Mouse (Mus musculus): ENCODE data around the gene H2-Ke6. TPM values are rescaled to one million over a fixed set of nuclear protein-coding genes. Genes with fewer than 3 reads are reported as not detected.
"Not testable (repeated sequence)": the region's sequence is repeated elsewhere in the genome, so short reads cannot be mapped to it uniquely, and the experiment has no call there.

Gene H2-Ke6
- polyA plus RNA-seq, 1 experiment from 2014 or later, result 35.5 TPM

GRCm38 (mm10) chr17:34021539-34022413 lies 6.1 kb downstream of the H2-Ke6 start:
- peaks cover 20% of the 10 kb centered on the region for H3K4me1 ChIP-seq (ENCODE audit: control insufficient read depth, insufficient read depth, low read length)
- no peaks in the 10 kb centered on the region for H3K27me3 ChIP-seq (ENCODE audit: control insufficient read depth, insufficient read depth, low read length)
- no peaks in the 10 kb centered on the region; the same call in 1 of the 2 replicates for H3K9me3 ChIP-seq (replicated peaks; ENCODE audit: control insufficient read depth, low read length)
- peaks cover 16% of the 10 kb centered on the region for H3K36me3 ChIP-seq (ENCODE audit: control insufficient read depth, insufficient read depth, low read length)
- H3K4me3 ChIP-seq (ENCODE audit: low read depth, low read length), result no peak overlapping the region
- no peak overlapping the region for H3K27ac ChIP-seq (ENCODE audit: low read depth, low read length)
- WGBS (ENCODE audit: insufficient replicate concordance), result 91% methylated on average over 23 of the region's 23 CpGs
- H3K4me2 ChIP-seq, result no peak overlapping the region
- H3K9ac ChIP-seq (ENCODE audit: low read depth, low read length), result no peak overlapping the region
- no peak for ATAC-seq (replicated peaks; ENCODE audit: insufficient number of reproducible peaks, low FRiP score, low TSS enrichment)

GRCm38 (mm10) chr17:34013436-34013835 lies 14.4 kb downstream of the H2-Ke6 start:
- Histone ChIP-seq H3K36me3 (ENCODE audit: control insufficient read depth, insufficient read depth, low read length) (no peaks in the 10 kb centered on the region), H3K4me2 (no peak overlapping the region), H3K4me1 (ENCODE audit: control insufficient read depth, insufficient read depth, low read length) (no peaks in the 10 kb centered on the region), H3K4me3 (ENCODE audit: low read depth, low read length) (no peak overlapping the region), H3K27me3 (ENCODE audit: control insufficient read depth, insufficient read depth, low read length) (no peaks in the 10 kb centered on the region), H3K9me3 (replicated peaks; ENCODE audit: control insufficient read depth, low read length) (no peaks in the 10 kb centered on the region), H3K9ac (ENCODE audit: low read depth, low read length) (no peak overlapping the region), H3K27ac (ENCODE audit: low read depth, low read length) (no peak overlapping the region)
- 89% methylated on average over 8 of the region's 8 CpGs for WGBS (ENCODE audit: insufficient replicate concordance)
- no peak for ATAC-seq (replicated peaks; ENCODE audit: insufficient number of reproducible peaks, low FRiP score, low TSS enrichment)

- ATAC-seq (replicated peaks; ENCODE audit: insufficient number of reproducible peaks, low FRiP score, low TSS enrichment), result no peak
- no peak overlapping the region for H3K4me2 ChIP-seq
- 53% methylated on average over 5 of the region's 5 CpGs for WGBS (ENCODE audit: insufficient replicate concordance)
Measured at GRCm38 (mm10) chr17:34010156-34010555, 17.7 kb downstream of the H2-Ke6 start.

GRCm38 (mm10) chr17:34006570-34006969 lies 21.3 kb downstream of the H2-Ke6 start:
- no peaks in the 10 kb centered on the region for H3K4me1 ChIP-seq (ENCODE audit: control insufficient read depth, insufficient read depth, low read length)
- no peaks in the 10 kb centered on the region for H3K36me3 ChIP-seq (ENCODE audit: control insufficient read depth, insufficient read depth, low read length)
- no peak overlapping the region for H3K4me3 ChIP-seq (ENCODE audit: low read depth, low read length)
- no peak for ATAC-seq (replicated peaks; ENCODE audit: insufficient number of reproducible peaks, low FRiP score, low TSS enrichment)
- no peak overlapping the region for H3K4me2 ChIP-seq
- peaks cover 7% of the 10 kb centered on the region for H3K27me3 ChIP-seq (ENCODE audit: control insufficient read depth, insufficient read depth, low read length)
- no peak overlapping the region for H3K27ac ChIP-seq (ENCODE audit: low read depth, low read length)
- WGBS (ENCODE audit: insufficient replicate concordance), result 46% methylated on average over 2 of the region's 2 CpGs
- no peaks in the 10 kb centered on the region for H3K9me3 ChIP-seq (replicated peaks; ENCODE audit: control insufficient read depth, low read length)
- H3K9ac ChIP-seq (ENCODE audit: low read depth, low read length), result no peak overlapping the region

More at GRCm38 (mm10) chr17:34010156-34010555, 17.7 kb downstream of the H2-Ke6 start:
- Histone ChIP-seq H3K4me1 (ENCODE audit: control insufficient read depth, insufficient read depth, low read length) (no peaks in the 10 kb centered on the region), H3K9ac (ENCODE audit: low read depth, low read length) (no peak overlapping the region), H3K27ac (ENCODE audit: low read depth, low read length) (no peak overlapping the region), H3K36me3 (ENCODE audit: control insufficient read depth, insufficient read depth, low read length) (no peaks in the 10 kb centered on the region), H3K4me3 (ENCODE audit: low read depth, low read length) (no peak overlapping the region), H3K27me3 (ENCODE audit: control insufficient read depth, insufficient read depth, low read length) (no peaks in the 10 kb centered on the region), H3K9me3 (replicated peaks; ENCODE audit: control insufficient read depth, low read length) (no peaks in the 10 kb centered on the region)

- H3K9ac ChIP-seq (ENCODE audit: low read depth, low read length), result no peak overlapping the region
- H3K4me1 ChIP-seq (ENCODE audit: control insufficient read depth, insufficient read depth, low read length), result no peaks in the 10 kb centered on the region; the same call in 1 of the 2 replicates
- H3K4me2 ChIP-seq, result no peak overlapping the region
- no peaks in the 10 kb centered on the region for H3K9me3 ChIP-seq (replicated peaks; ENCODE audit: control insufficient read depth, low read length)
- H3K4me3 ChIP-seq (ENCODE audit: low read depth, low read length), result no peak overlapping the region
- 3% methylated on average over 5 of the region's 5 CpGs for WGBS (ENCODE audit: insufficient replicate concordance)
- no peaks in the 10 kb centered on the region for H3K36me3 ChIP-seq (ENCODE audit: control insufficient read depth, insufficient read depth, low read length)
- no peak for ATAC-seq (replicated peaks; ENCODE audit: insufficient number of reproducible peaks, low FRiP score, low TSS enrichment)
- H3K27ac ChIP-seq (ENCODE audit: low read depth, low read length), result no peak overlapping the region
- peaks cover 30% of the 10 kb centered on the region for H3K27me3 ChIP-seq (ENCODE audit: control insufficient read depth, insufficient read depth, low read length)
Measured at GRCm38 (mm10) chr17:34003426-34003825, 24.4 kb downstream of the H2-Ke6 start.

GRCm38 (mm10) chr17:34000796-34001195 lies 27.1 kb downstream of the H2-Ke6 start:
- H3K4me2 ChIP-seq; H3K9ac ChIP-seq (ENCODE audit: low read depth, low read length); H3K36me3 ChIP-seq (ENCODE audit: control insufficient read depth, insufficient read depth, low read length); H3K4me1 ChIP-seq (ENCODE audit: control insufficient read depth, insufficient read depth, low read length); H3K9me3 ChIP-seq (replicated peaks; ENCODE audit: control insufficient read depth, low read length); H3K4me3 ChIP-seq (ENCODE audit: low read depth, low read length); ATAC-seq (replicated peaks; ENCODE audit: insufficient number of reproducible peaks, low FRiP score, low TSS enrichment); H3K27ac ChIP-seq (ENCODE audit: low read depth, low read length): not testable (repeated sequence)
- H3K27me3 ChIP-seq (ENCODE audit: control insufficient read depth, insufficient read depth, low read length), result peaks cover 35% of the 10 kb centered on the region
- WGBS (ENCODE audit: insufficient replicate concordance), result 55% methylated on average over 2 of the region's 2 CpGs

GRCm38 (mm10) chr17:34000150-34000537 lies 27.7 kb downstream of the H2-Ke6 start, which contains the start of gene H2-K1:
H2-K1 (minus strand) TSS chr17:34000347.
- Histone ChIP-seq H3K9me3 (replicated peaks; ENCODE audit: control insufficient read depth, low read length) (no peaks in the 10 kb centered on the region), H3K9ac (ENCODE audit: low read depth, low read length) (peak within 1 kb of the TSS; percentile 60; the same call in 1 of the 2 replicates), H3K36me3 (ENCODE audit: control insufficient read depth, insufficient read depth, low read length) (no peaks in the 10 kb centered on the region), H3K4me3 (ENCODE audit: low read depth, low read length) (peak within 1 kb of the TSS; percentile 63), H3K4me1 (ENCODE audit: control insufficient read depth, insufficient read depth, low read length) (no peaks in the 10 kb centered on the region; the same call in 1 of the 2 replicates), H3K27ac (ENCODE audit: low read depth, low read length) (no peak within 1 kb of the TSS), H3K27me3 (ENCODE audit: control insufficient read depth, insufficient read depth, low read length) (peaks cover 37% of the 10 kb centered on the region), H3K4me2 (peak within 1 kb of the TSS; percentile 99)
- ATAC-seq (replicated peaks; ENCODE audit: insufficient number of reproducible peaks, low FRiP score, low TSS enrichment), result peak; percentile 57
- under 1% methylated on average over 30 of the region's 30 CpGs for WGBS (ENCODE audit: insufficient replicate concordance)

- Histone ChIP-seq H3K36me3 (ENCODE audit: control insufficient read depth, insufficient read depth, low read length) (no peaks in the 10 kb centered on the region), H3K27me3 (ENCODE audit: control insufficient read depth, insufficient read depth, low read length) (peaks cover 37% of the 10 kb centered on the region), H3K9ac (ENCODE audit: low read depth, low read length) (peak overlapping the region; percentile 60; the same call in 1 of the 2 replicates), H3K4me1 (ENCODE audit: control insufficient read depth, insufficient read depth, low read length) (no peaks in the 10 kb centered on the region; the same call in 1 of the 2 replicates), H3K9me3 (replicated peaks; ENCODE audit: control insufficient read depth, low read length) (no peaks in the 10 kb centered on the region), H3K27ac (ENCODE audit: low read depth, low read length) (no peak overlapping the region), H3K4me2 (peak overlapping the region; percentile 99), H3K4me3 (ENCODE audit: low read depth, low read length) (peak overlapping the region; percentile 63)
- ATAC-seq (replicated peaks; ENCODE audit: insufficient number of reproducible peaks, low FRiP score, low TSS enrichment), result 0 out of 2 replicates have a peak, but pooled peaks have one; percentile 14
- 2% methylated on average over 86 of the region's 87 CpGs for WGBS (ENCODE audit: insufficient replicate concordance)
Measured at GRCm38 (mm10) chr17:33999341-34000149, 28.3 kb downstream of the H2-Ke6 start.

All from heart, embryonic 11.5 days (tissue).